Mouse (Mus musculus): ENCODE results near the gene Rbm38. TPM values are rescaled to one million over a fixed set of nuclear protein-coding genes. Genes with fewer than 3 reads are reported as not detected.

Gene Rbm38
- polyA plus RNA-seq, 1 experiment, result 37.9 TPM

DNA sequence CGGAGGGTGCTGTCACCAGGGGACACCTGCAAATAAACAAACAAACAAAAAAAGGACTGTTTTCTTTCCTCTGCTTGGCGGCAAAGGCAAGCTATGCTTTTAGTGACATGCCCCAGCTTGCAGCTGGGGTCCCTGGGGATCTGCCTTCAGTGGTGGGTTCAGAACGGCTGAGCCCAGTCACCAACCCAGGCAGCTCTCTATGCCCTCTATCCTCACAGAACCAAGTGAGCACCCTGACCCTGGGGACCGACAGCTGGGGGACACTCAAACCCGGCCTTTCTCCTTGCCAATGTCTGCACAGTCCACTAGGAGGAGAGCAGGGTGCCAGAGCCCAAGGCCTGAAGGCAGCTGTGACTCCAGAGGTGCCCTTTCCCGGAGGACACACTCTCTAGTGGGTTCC is 29.5 kb downstream of the Rbm38 start:
- no peak for TF ChIP-seq CTCF (conservative IDR thresholded peaks at IDR 0.05; ENCODE audit: insufficient read depth, insufficient read length, low read depth, low read length)
- TF ChIP-seq POLR2A (IDR thresholded peaks at IDR 0.05; ENCODE audit: low read depth, low read length), result no peak
- H3K27ac ChIP-seq (ENCODE audit: insufficient read depth, low read depth, low read length), result no peak overlapping the region
- H3K4me1 ChIP-seq (ENCODE audit: control insufficient read depth, insufficient read depth, low read length), result peaks cover 12% of the 10 kb centered on the region; the same call in 1 of the 2 replicates
- H3K36me3 ChIP-seq (ENCODE audit: control insufficient read depth, insufficient read depth, low read length), result no peaks in the 10 kb centered on the region
- H3K4me3 ChIP-seq (ENCODE audit: insufficient read depth, low read depth, low read length), result no peak overlapping the region
- H3K27me3 ChIP-seq (replicated peaks; ENCODE audit: control insufficient read depth, insufficient read depth, low read length), result no peaks in the 10 kb centered on the region
- 67% methylated on average over 6 of the region's 6 CpGs for WGBS
- no peak for DNase-seq

DNA sequence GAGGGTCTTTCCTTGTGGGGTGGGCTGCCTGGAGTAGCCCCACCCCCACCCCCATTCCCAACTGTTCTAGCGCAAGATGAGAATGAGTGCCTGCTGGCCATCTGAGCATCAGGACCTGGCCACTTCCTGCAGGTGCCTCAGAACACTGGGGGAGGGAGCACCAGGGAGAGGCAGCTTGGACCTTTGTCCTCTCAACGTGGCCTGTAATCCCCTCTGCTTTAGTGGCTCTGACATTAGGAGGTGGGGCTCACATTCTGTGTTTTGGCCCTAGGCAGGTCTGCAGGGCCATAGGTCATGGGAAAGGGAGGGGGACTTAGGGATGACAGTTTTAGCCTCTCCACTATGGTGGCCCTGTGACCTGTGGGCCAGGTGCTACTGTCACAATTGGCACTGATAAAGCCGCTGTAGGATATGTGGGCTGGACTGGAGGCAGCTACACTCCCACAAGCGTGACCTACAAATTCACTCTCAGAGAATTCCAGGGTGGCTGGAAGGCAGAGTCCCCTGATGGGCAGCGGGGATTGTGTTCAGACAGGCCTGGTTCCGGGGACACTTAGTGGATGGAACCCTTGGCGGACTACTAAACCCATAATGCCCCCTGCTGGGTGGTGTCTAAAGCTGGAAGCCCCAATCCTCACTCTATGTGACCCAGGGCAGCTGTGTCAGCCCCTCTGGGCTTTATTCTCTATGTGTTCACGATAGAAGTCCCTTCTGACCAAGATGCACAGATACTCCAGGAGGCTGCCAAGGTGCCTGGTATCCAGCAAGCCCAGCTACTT is 30.5 kb downstream of the Rbm38 start:
- DNase-seq, result no peak
- Histone ChIP-seq H3K27me3 (replicated peaks; ENCODE audit: control insufficient read depth, insufficient read depth, low read length) (no peaks in the 10 kb centered on the region), H3K27ac (ENCODE audit: insufficient read depth, low read depth, low read length) (no peak overlapping the region), H3K4me3 (ENCODE audit: insufficient read depth, low read depth, low read length) (no peak overlapping the region), H3K4me1 (ENCODE audit: control insufficient read depth, insufficient read depth, low read length) (peaks cover 12% of the 10 kb centered on the region; the same call in 1 of the 2 replicates), H3K36me3 (ENCODE audit: control insufficient read depth, insufficient read depth, low read length) (no peaks in the 10 kb centered on the region)
- TF ChIP-seq POLR2A (IDR thresholded peaks at IDR 0.05; ENCODE audit: low read depth, low read length) (no peak), CTCF (conservative IDR thresholded peaks at IDR 0.05; ENCODE audit: insufficient read depth, insufficient read length, low read depth, low read length) (no peak)
- 68% methylated on average over 8 of the region's 8 CpGs for WGBS

GRCm38 (mm10) chr2:173052881-173053280 is 32.6 kb downstream of the Rbm38 start:
- DNase-seq, result no peak
- 96% methylated on average over 8 of the region's 8 CpGs for WGBS
- Histone ChIP-seq H3K4me3 (ENCODE audit: insufficient read depth, low read depth, low read length) (no peak overlapping the region), H3K36me3 (ENCODE audit: control insufficient read depth, insufficient read depth, low read length) (no peaks in the 10 kb centered on the region), H3K4me1 (ENCODE audit: control insufficient read depth, insufficient read depth, low read length) (peaks cover 11% of the 10 kb centered on the region; the same call in 1 of the 2 replicates), H3K27ac (ENCODE audit: insufficient read depth, low read depth, low read length) (no peak overlapping the region), H3K27me3 (replicated peaks; ENCODE audit: control insufficient read depth, insufficient read depth, low read length) (no peaks in the 10 kb centered on the region)
- no peak for TF ChIP-seq CTCF (conservative IDR thresholded peaks at IDR 0.05; ENCODE audit: insufficient read depth, insufficient read length, low read depth, low read length)
- TF ChIP-seq POLR2A (IDR thresholded peaks at IDR 0.05; ENCODE audit: low read depth, low read length), result no peak

GRCm38 (mm10) chr2:173053846-173054245 is 33.5 kb downstream of the Rbm38 start:
- Histone ChIP-seq H3K4me1 (ENCODE audit: control insufficient read depth, insufficient read depth, low read length) (peaks cover 7% of the 10 kb centered on the region; the same call in 1 of the 2 replicates), H3K27ac (ENCODE audit: insufficient read depth, low read depth, low read length) (no peak overlapping the region), H3K4me3 (ENCODE audit: insufficient read depth, low read depth, low read length) (no peak overlapping the region), H3K36me3 (ENCODE audit: control insufficient read depth, insufficient read depth, low read length) (no peaks in the 10 kb centered on the region), H3K27me3 (replicated peaks; ENCODE audit: control insufficient read depth, insufficient read depth, low read length) (no peaks in the 10 kb centered on the region)
- TF ChIP-seq CTCF (conservative IDR thresholded peaks at IDR 0.05; ENCODE audit: insufficient read depth, insufficient read length, low read depth, low read length), result no peak
- TF ChIP-seq POLR2A (IDR thresholded peaks at IDR 0.05; ENCODE audit: low read depth, low read length), result no peak
- no peak for DNase-seq
- 71% methylated on average over 6 of the region's 6 CpGs for WGBS

DNA sequence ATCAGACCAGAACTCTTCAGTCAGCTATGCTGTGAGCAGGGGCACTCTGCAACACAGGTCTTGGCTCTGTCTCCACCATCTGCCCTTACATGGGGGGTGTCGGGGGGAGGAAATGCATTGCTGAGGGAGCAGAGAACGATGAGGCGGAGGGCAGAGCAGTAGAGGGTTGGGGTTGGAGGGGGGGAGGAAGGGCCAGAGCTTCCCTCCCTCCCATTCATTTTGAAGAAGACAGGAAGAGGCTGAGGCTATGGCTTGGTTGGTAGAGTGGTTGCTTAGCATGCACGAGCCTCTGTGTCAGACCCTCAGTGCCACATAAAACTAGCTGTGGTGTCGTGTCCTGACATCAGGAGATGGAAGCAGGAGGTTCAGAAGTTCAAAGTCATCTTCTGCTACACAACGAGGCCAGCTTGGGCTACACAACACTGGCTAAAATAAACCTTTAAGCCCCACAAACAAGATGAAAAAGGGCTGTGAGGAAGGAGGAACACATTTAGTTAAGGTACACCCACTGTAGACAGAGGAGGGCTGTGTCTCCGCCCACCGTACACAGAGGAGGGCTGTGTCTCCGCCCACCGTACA is 36.1 kb downstream of the Rbm38 start:
- Histone ChIP-seq H3K27ac (ENCODE audit: insufficient read depth, low read depth, low read length) (no peak overlapping the region), H3K4me3 (ENCODE audit: insufficient read depth, low read depth, low read length) (no peak overlapping the region), H3K4me1 (ENCODE audit: control insufficient read depth, insufficient read depth, low read length) (no peaks in the 10 kb centered on the region), H3K27me3 (replicated peaks; ENCODE audit: control insufficient read depth, insufficient read depth, low read length) (no peaks in the 10 kb centered on the region), H3K36me3 (ENCODE audit: control insufficient read depth, insufficient read depth, low read length) (no peaks in the 10 kb centered on the region)
- TF ChIP-seq CTCF (conservative IDR thresholded peaks at IDR 0.05; ENCODE audit: insufficient read depth, insufficient read length, low read depth, low read length), result no peak
- no peak for TF ChIP-seq POLR2A (IDR thresholded peaks at IDR 0.05; ENCODE audit: low read depth, low read length)
- WGBS, result 67% methylated on average over 10 of the region's 10 CpGs
- DNase-seq, result no peak

- TF ChIP-seq CTCF (conservative IDR thresholded peaks at IDR 0.05; ENCODE audit: insufficient read depth, insufficient read length, low read depth, low read length), result no peak
- no peak for TF ChIP-seq POLR2A (IDR thresholded peaks at IDR 0.05; ENCODE audit: low read depth, low read length)
- 70% methylated on average over 11 of the region's 11 CpGs for WGBS
- Histone ChIP-seq H3K36me3 (ENCODE audit: control insufficient read depth, insufficient read depth, low read length) (no peaks in the 10 kb centered on the region), H3K4me3 (ENCODE audit: insufficient read depth, low read depth, low read length) (no peak overlapping the region), H3K27me3 (replicated peaks; ENCODE audit: control insufficient read depth, insufficient read depth, low read length) (no peaks in the 10 kb centered on the region), H3K4me1 (ENCODE audit: control insufficient read depth, insufficient read depth, low read length) (no peaks in the 10 kb centered on the region), H3K27ac (ENCODE audit: insufficient read depth, low read depth, low read length) (no peak overlapping the region)
- DNase-seq, result no peak
Measured at GRCm38 (mm10) chr2:173056882-173057315, 36.6 kb downstream of the Rbm38 start.

- H3K4me1 ChIP-seq (ENCODE audit: control insufficient read depth, insufficient read depth, low read length), result no peaks in the 10 kb centered on the region
Measured at GRCm38 (mm10) chr2:173057623-173058022, 37.3 kb downstream of the Rbm38 start.

More at GRCm38 (mm10) chr2:173057623-173058022, 37.3 kb downstream of the Rbm38 start:
- Histone ChIP-seq H3K36me3 (ENCODE audit: control insufficient read depth, insufficient read depth, low read length) (no peaks in the 10 kb centered on the region), H3K27ac (ENCODE audit: insufficient read depth, low read depth, low read length) (no peak overlapping the region), H3K27me3 (replicated peaks; ENCODE audit: control insufficient read depth, insufficient read depth, low read length) (no peaks in the 10 kb centered on the region), H3K4me3 (ENCODE audit: insufficient read depth, low read depth, low read length) (no peak overlapping the region)
- no peak for DNase-seq
- TF ChIP-seq CTCF (conservative IDR thresholded peaks at IDR 0.05; ENCODE audit: insufficient read depth, insufficient read length, low read depth, low read length) (no peak), POLR2A (IDR thresholded peaks at IDR 0.05; ENCODE audit: low read depth, low read length) (no peak)
- 50% methylated on average over 10 of the region's 10 CpGs for WGBS

Measured in kidney, adult 2 months (tissue).